Mouse (Mus musculus) thymus, adult 2 months (tissue): ENCODE results near the gene Fap. TPM values are rescaled to one million over a fixed set of nuclear protein-coding genes. Genes with fewer than 3 reads are reported as not detected.

Experiments
- DNase-seq: peaks from one replicate; pipeline ENCODE4 v3.0.0; 2021
- H3K27ac ChIP-seq: fragments of 200-500 bp; 2 replicates; pipeline ENCODE4 v1.5.1; 2012; ENCODE audit warnings: low read length, control low read depth; ENCODE audit not compliant: control insufficient read depth, insufficient read depth
- H3K27me3 ChIP-seq: fragments of 200-500 bp; 2 replicates; pipeline ENCODE4 v1.6.1; 2012; ENCODE audit warnings: mild to moderate bottlenecking, low read length, moderate library complexity, mixed read lengths; ENCODE audit not compliant: control insufficient read depth, insufficient read depth
- H3K36me3 ChIP-seq: fragments of 200-500 bp; 2 replicates; pipeline ENCODE4 v1.6.1; 2012; ENCODE audit warnings: mild to moderate bottlenecking, low read length, moderate library complexity; ENCODE audit not compliant: control insufficient read depth, insufficient read depth
- H3K4me1 ChIP-seq: fragments of 200-500 bp; replicated peaks from 2 replicates; pipeline ENCODE4 v1.6.1; 2012; ENCODE audit warnings: low read length; ENCODE audit not compliant: control insufficient read depth, insufficient read depth
- H3K4me3 ChIP-seq: fragments of 200-500 bp; 2 replicates; pipeline ENCODE4 v1.5.1; 2012; ENCODE audit warnings: mild to moderate bottlenecking, low read length, control low read depth, moderate library complexity; ENCODE audit not compliant: control insufficient read depth, insufficient read depth
- CTCF ChIP-seq: fragments of 200-500 bp; IDR thresholded peaks from 2 replicates; pipeline ENCODE4 v1.5.1; 2012; ENCODE audit warnings: mild to moderate bottlenecking, control low read depth, low read length, moderate library complexity, borderline replicate concordance; ENCODE audit not compliant: control insufficient read depth, poor library complexity, insufficient read depth; ENCODE audit errors: extremely low read depth
- POLR2A ChIP-seq: fragments of 200-500 bp; IDR thresholded peaks from 2 replicates; pipeline ENCODE4 v1.6.1; 2012; ENCODE audit warnings: mild to moderate bottlenecking, low read length, control low read depth, moderate library complexity; ENCODE audit not compliant: control insufficient read depth, poor library complexity, insufficient read depth; ENCODE audit errors: extremely low read depth
- WGBS: fragments of 180-500 bp; shearing (Covaris S2); methylation state at CpG from one replicate; pipeline ENCODE4 v1.1.7; 2018; 5-methylcytosine and 5-hydroxymethylcytosine counted together
- polyA plus RNA-seq: library from polyadenylated mRNA; depleted of rRNA; stranded (reverse); fragments of >200 nt; gene quantifications from 2 replicates; pipeline ENCODE4 v1.2.3, GENCODE M21; 2012

The Fap gene
- polyA plus RNA-seq, 1 experiment = 0.58 TPM

DNA sequence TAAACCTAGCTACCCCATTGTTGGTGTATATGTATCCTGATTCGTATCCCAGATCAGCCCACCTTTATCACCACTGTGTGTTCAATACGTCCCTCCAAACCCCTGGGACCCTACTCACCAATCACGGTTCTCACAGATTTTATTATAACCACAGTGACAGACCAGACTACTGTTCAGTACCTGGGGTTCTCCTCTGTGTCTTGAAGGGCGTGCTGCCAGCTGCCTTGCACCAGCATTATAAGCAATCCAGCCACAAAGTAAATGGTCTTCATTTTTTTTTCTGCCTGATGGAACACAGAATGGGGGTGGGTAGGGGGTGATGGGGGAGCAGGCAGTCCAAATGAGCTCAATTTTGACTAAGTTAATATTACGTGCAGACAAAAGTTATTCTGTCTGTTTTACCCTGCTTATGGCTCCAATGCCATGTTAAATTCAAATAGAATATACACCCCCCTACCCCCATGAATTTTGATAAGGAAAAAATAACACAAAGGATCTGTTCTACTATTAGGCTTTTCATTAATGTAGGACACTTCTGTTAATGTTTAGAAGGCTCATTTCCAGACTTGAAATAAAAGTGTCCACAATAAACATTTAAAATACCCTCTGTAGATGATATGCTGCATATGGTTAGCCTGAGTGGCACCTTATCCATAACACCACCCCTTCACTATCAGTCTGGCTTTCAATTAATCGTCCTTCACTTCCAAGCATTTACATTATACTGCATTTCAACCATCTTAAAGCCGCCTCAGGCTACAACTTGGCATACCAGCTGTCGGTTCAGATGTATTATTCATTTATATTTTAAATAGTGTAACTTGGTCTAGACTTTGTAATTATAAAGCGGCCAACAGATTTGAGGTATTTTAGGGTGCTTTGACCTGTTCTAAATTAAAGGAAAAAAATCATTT, 93.3 kb downstream of the Fap start:
- Histone ChIP-seq H3K36me3 (no peaks in the 10 kb centered on the region), H3K4me3 (no peak overlapping the region), H3K4me1 (no peaks in the 10 kb centered on the region), H3K27ac (no peak overlapping the region), H3K27me3 (no peaks in the 10 kb centered on the region)
- WGBS = 95% methylated on average over 9 of the region's 9 CpGs
- no peak for TF ChIP-seq CTCF
- no peak for TF ChIP-seq POLR2A
- DNase-seq = no peak

DNA sequence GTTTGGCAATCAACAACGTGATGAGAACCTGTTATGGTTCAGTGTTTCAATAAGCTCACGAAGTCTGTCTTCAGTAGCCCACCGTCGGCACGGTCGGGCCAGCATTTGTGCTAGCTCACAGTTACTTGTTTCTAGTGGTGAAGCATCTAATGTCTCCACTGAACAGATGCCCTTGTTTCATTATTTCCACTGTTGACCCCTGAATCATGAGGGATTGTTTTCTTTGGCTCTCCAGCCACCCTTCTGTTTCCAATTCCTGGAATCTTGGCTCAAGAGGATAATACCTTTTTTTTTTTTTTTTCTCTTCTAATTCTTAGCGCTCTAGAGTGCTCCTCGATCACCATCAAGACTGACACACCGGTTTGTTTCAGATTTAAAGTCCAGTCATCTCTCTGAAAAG, 104.3 kb downstream of the Fap start:
- H3K36me3 ChIP-seq = no peaks in the 10 kb centered on the region
- peaks cover 2% of the 10 kb centered on the region; the same call in 1 of the 2 replicates for H3K4me1 ChIP-seq
- 95% methylated on average over 9 of the region's 9 CpGs for WGBS
- DNase-seq = no peak
- H3K4me3 ChIP-seq = no peak overlapping the region
- no peaks in the 10 kb centered on the region for H3K27me3 ChIP-seq
- no peak overlapping the region for H3K27ac ChIP-seq
- TF ChIP-seq CTCF (no peak), POLR2A (no peak)

DNA sequence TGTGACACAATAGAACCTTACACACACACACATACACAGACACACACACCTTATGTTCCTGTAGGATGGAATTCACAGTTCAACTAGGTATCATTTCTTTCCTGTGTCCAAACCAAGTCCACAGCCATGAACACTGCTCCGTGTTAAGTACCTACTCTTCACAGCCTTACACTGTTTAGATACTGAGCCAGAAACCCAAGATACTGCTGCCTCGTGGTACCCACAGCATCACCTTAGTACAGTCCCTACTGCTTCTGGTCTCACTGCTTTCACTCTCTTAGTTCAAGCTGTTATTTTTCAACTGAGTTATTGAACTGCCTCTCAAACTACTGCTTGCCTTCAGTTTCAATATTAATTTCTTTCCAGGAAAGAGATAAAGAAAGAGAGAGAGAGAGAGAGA, 110.6 kb downstream of the Fap start:
- no peak overlapping the region for H3K27ac ChIP-seq
- WGBS = 92% methylated on average over 2 of the region's 2 CpGs
- H3K4me1 ChIP-seq = no peaks in the 10 kb centered on the region
- no peak for DNase-seq
- H3K27me3 ChIP-seq = no peaks in the 10 kb centered on the region
- H3K36me3 ChIP-seq = no peaks in the 10 kb centered on the region
- no peak for TF ChIP-seq POLR2A
- TF ChIP-seq CTCF = no peak
- no peak overlapping the region for H3K4me3 ChIP-seq

DNA sequence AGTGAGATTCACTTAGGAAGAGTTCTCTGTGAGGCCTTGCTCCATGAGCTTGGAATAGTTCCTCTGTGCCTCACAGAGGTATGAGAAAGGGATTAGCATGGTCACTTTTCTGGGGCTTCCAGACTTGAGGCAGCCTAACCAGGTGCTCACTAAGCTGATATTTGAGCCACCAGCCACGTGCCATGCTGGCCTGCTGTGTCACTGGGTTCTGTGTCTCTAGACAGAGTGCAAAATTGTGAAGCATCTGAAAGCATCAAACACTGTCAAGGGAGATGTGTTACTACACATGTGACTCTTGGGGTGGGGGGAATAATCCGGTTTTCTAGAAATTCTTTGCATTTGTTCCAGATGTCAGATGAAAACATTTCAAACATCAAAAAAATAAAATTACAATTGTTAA, 111.7 kb downstream of the Fap start:
- no peak overlapping the region for H3K4me3 ChIP-seq
- no peak for DNase-seq
- H3K4me1 ChIP-seq = no peaks in the 10 kb centered on the region
- no peak for TF ChIP-seq CTCF
- no peak for TF ChIP-seq POLR2A
- WGBS = 92% methylated on average over 2 of the region's 2 CpGs
- H3K27ac ChIP-seq = no peak overlapping the region
- no peaks in the 10 kb centered on the region for H3K36me3 ChIP-seq
- no peaks in the 10 kb centered on the region for H3K27me3 ChIP-seq

DNA sequence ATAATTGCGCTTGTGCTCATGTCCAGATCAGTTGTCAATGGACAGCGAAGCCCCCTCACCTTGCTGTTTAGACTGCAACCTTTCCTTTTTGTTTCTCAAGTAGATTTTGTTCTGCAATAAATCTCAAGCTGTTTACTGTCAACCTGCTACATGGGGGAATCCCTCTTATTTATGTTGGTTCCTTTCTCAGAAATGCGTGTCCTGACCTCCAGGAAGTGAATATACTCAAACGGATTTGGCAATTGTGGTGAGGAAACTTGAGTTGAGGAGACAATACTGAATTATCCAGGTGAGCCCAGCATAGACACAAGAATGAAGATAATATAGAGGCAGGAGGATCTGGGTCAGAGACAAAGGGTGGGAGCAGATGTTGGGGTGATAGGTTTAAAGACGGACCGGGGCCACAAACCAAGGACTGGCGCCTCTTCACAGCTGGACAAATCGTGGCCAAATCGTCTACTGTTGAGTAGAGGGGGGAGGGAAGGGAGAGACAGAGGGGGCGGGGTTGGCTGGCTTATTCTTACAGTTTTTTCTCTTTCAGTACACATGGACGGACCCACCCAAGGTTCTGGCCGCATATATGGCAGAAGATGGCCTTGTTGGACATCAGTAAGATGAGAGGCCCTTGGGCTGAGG, 112.9 kb downstream of the Fap start:
- Histone ChIP-seq H3K27ac (no peak overlapping the region), H3K4me1 (no peaks in the 10 kb centered on the region), H3K36me3 (no peaks in the 10 kb centered on the region), H3K4me3 (no peak overlapping the region), H3K27me3 (no peaks in the 10 kb centered on the region)
- TF ChIP-seq CTCF = no peak
- no peak for TF ChIP-seq POLR2A
- WGBS = 52% methylated on average over 12 of the region's 12 CpGs
- DNase-seq = no peak

DNA sequence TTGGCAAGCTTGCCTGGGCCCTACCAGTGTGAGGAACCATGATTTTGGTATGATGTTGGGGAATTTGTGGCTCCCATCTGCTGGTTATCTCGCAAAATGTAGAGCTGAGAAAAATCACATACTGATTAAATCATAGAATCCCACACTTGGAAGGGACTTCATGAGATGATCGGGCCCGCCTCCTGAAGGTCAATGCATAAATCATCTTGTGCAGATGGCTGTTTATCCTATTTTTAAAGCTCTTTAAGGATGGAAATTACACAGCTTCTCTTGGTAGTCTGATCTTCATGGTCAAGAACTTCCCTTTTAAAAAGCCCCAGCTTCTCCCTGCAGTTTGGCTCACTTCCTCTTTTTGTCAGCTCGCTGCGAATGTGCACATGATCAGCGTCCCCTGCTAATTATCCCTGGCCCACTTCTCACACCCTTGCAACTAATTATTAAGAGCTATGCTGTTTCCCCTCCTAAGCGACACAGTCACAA, 113.6 kb downstream of the Fap start:
- Histone ChIP-seq H3K27ac (no peak overlapping the region), H3K4me3 (no peak overlapping the region), H3K4me1 (no peaks in the 10 kb centered on the region), H3K27me3 (no peaks in the 10 kb centered on the region), H3K36me3 (no peaks in the 10 kb centered on the region)
- DNase-seq = no peak
- 21% methylated on average over 7 of the region's 7 CpGs for WGBS
- TF ChIP-seq POLR2A = no peak
